Mouse (Mus musculus): ENCODE results near the gene Sgsm2. TPM values are rescaled to one million over a fixed set of nuclear protein-coding genes. Genes with fewer than 3 reads are reported as not detected.

Sgsm2 gene
- polyA plus RNA-seq, 1 experiment from 2014 or later: 3.8 TPM

DNA sequence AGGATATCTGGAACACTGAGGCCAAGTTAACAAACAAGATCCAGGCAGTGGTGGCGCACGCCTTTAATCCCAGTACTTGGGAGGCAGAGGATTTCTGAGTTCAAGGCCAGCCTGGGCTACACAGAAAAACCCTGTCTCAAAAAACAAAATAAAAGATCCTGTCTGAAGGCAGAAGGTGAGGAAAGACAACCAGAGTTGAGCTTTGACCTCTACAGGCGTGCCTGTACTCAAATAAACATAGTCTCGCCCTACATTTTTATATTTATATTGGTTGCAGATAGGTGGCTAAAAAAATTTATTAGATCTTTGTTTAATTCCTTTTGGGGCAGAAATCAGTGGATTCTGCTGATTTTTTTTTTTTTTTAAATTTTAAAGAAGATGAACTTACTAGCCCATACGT lies 5.6 kb upstream of the Sgsm2 start:
- H3K27ac ChIP-seq: no peak overlapping the region
- WGBS (ENCODE audit: missing documents): 86% methylated on average over 4 of the region's 5 CpGs
- H3K4me3 ChIP-seq (ENCODE audit: inconsistent target): no peak overlapping the region
- H3K36me3 ChIP-seq (ENCODE audit: inconsistent target): peaks cover 77% of the 10 kb centered on the region
- peaks cover 28% of the 10 kb centered on the region for H3K79me2 ChIP-seq (ENCODE audit: inconsistent target)

GRCm38 (mm10) chr11:74901555-74901954 lies 4.7 kb upstream of the Sgsm2 start:
- H3K27ac ChIP-seq: no peak overlapping the region
- no peak overlapping the region for H3K4me3 ChIP-seq (ENCODE audit: inconsistent target)
- WGBS (ENCODE audit: missing documents): 77% methylated on average over 6 of the region's 6 CpGs
- H3K79me2 ChIP-seq (ENCODE audit: inconsistent target): peaks cover 28% of the 10 kb centered on the region
- H3K36me3 ChIP-seq (ENCODE audit: inconsistent target): peaks cover 68% of the 10 kb centered on the region

DNA sequence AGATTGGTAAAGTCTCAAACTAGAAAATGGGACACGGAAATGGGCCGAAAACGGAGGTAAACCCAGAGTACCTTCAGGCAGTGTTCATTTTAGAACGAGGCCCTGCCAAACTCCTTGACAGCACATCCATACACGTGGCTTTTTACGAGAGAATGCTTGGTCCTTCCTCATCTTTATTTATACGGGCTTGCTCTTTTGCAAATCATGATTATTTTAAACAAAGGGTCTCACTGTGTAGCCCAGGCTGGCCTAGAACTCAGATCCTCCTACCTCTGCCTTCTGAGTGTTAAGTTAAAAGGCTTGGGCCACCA lies 1.6 kb upstream of the Sgsm2 start:
- H3K36me3 ChIP-seq (ENCODE audit: inconsistent target): peaks cover 38% of the 10 kb centered on the region
- H3K79me2 ChIP-seq (ENCODE audit: inconsistent target): peaks cover 28% of the 10 kb centered on the region
- WGBS (ENCODE audit: missing documents): 0% methylated on average over 7 of the region's 7 CpGs
- H3K4me3 ChIP-seq (ENCODE audit: inconsistent target): peak overlapping the region; percentile 99
- peak overlapping the region; percentile 57 for H3K27ac ChIP-seq

- 2% methylated on average over 54 of the region's 54 CpGs for WGBS (ENCODE audit: missing documents)
- Histone ChIP-seq H3K4me3 (ENCODE audit: inconsistent target) (peak within 1 kb of the TSS; percentile 99), H3K79me2 (ENCODE audit: inconsistent target) (peaks cover 28% of the 10 kb centered on the region), H3K27ac (peak within 1 kb of the TSS; percentile 57), H3K36me3 (ENCODE audit: inconsistent target) (peaks cover 32% of the 10 kb centered on the region)
These were observed 1.0 kb upstream of the Sgsm2 start, which contains the start of gene Tsr1 for GRCm38 (mm10) chr11:74897678-74898516. Gene Tsr1 (plus strand): TSS chr11:74898071.

DNA sequence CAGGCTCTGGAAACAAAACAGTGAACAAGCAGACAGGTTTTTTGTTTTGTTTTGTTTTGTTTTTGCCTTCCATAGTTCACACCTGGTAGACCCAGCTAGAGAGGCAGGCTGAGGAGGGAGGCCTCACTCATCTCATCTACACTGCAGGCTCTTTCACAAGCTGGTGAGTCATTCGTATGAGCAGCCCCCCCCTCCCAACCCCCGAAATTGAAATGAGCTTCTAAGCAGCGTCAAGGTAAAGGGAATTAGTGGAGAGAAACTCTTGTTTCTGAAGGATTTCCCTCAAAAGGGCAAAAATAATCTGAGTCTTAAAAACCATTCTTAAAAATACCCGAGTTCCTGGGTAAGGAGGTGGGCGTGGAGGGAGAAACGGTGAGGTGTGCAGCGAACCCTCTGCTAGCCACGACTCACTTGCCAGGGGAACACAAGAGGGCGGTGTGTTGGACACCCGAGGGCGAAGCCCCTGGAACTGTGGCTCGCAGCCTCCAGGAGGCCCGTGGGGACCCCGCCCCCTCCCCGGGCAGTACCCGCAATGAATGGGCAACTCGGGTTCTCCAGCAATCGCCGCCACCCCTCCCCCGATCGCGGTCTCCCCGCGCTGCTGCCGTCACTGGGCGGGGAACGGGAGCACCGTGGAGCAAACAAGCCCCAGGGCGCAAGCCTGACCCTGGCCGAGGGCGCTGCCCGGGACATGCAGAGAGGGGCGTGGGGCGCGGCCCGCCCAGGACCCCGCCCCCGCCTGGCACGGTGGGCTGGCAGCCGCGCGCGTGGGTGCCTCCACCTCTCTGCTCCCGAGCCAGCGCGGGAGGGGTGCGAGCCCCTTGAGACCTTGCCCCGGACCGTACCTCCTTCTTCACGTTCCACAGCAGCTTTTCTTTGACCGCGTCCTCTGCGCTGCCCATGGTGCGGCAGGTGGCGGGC lies 620 bp downstream of the Sgsm2 start:
- Histone ChIP-seq H3K4me3 (ENCODE audit: inconsistent target) (peak overlapping the region; percentile 14; the same call in 1 of the 2 replicates), H3K36me3 (ENCODE audit: inconsistent target) (peaks cover 17% of the 10 kb centered on the region; the same call in 1 of the 2 replicates), H3K27ac (no peak overlapping the region), H3K79me2 (ENCODE audit: inconsistent target) (peaks cover 28% of the 10 kb centered on the region)
- WGBS (ENCODE audit: missing documents): 2% methylated on average over 44 of the region's 55 CpGs

DNA sequence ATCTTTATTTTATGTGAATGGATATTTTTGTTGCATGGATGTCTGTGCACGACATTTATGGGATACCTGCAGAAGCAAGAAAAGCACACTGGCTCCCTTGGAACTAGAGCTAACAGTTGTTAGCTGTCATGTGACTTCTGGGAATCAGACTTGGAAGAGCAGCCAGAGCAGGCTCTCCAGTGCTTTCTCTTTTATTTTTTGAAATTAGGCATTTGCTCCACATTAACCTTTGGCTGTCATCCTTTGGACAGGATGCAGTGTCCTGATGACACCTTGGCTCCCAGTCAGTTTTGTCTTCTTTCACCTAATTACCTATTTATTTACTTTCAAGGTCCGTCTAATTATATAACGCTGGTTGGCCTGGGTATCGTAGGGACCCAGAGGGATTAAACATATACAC lies 2.2 kb downstream of the Sgsm2 start:
- Histone ChIP-seq H3K79me2 (ENCODE audit: inconsistent target) (peaks cover 17% of the 10 kb centered on the region), H3K36me3 (ENCODE audit: inconsistent target) (0 out of 2 replicates have a peak, but pooled peaks cover under 1% of the 10 kb centered on the region), H3K4me3 (ENCODE audit: inconsistent target) (no peak overlapping the region), H3K27ac (no peak overlapping the region)
- 92% methylated on average over 4 of the region's 4 CpGs for WGBS (ENCODE audit: missing documents)

DNA sequence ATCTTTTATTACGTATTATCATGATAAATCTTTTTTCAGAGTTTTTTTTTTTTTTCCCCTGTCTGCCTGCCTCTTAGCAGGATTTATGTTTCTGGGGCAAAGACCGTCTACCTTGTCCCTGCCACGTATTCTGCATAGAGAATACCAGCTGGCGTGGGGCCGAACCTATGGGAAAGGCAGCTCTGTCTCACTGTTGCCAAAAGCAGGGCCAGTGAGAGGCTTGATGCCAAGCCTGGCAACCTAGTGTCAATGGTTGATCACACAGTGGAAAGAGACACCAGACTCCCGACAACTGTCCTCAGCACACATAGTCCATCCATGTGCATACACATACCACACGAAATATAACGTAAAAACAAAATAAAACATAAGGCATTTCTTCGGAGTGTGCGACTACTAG lies 13.8 kb downstream of the Sgsm2 start:
- WGBS (ENCODE audit: missing documents): 98% methylated on average over 10 of the region's 10 CpGs
- Histone ChIP-seq H3K4me3 (ENCODE audit: inconsistent target) (no peak overlapping the region), H3K79me2 (ENCODE audit: inconsistent target) (no peaks in the 10 kb centered on the region), H3K36me3 (ENCODE audit: inconsistent target) (no peaks in the 10 kb centered on the region), H3K27ac (no peak overlapping the region)

DNA sequence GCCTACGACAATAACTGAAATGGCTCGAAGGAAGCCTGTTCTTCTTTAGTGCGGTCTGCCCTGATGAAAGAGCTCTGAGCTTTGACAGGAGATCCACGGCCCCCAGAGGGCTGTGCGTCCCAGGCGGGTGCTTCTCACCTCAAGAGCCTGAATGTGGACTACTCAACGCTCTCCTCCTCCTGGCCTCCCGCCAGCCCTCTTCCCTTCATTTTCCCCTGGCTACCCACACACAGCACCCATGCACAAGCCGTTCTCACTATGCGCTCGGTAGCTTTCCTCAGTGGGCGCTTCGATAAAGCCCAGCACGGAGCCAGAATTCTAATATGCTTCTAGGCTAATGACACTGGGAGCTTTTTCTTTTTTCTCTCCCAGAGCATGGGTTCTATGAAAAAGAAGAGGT lies 14.9 kb downstream of the Sgsm2 start:
- Histone ChIP-seq H3K36me3 (ENCODE audit: inconsistent target) (no peaks in the 10 kb centered on the region), H3K27ac (no peak overlapping the region), H3K4me3 (ENCODE audit: inconsistent target) (no peak overlapping the region), H3K79me2 (ENCODE audit: inconsistent target) (no peaks in the 10 kb centered on the region)
- 93% methylated on average over 14 of the region's 14 CpGs for WGBS (ENCODE audit: missing documents)

DNA sequence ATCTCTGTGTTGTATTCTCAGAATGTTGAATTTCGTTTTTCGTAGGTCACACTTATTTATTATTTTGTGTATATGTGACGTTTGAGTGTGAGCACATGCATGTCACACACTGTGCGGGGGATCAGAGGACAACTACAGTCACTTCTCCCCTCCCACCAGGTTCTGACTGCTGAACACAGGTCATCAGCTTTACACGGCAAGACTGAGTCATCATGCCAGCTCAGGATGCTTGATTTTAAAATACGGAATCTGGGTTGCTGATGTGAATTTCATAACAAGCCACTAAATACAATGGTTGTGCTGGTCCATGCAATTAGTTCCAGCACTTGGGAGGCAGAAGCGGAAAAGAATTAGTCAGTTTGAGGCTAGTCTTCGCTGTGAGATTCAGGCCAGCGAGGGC lies 15.9 kb downstream of the Sgsm2 start:
- no peak overlapping the region for H3K27ac ChIP-seq
- H3K79me2 ChIP-seq (ENCODE audit: inconsistent target): no peaks in the 10 kb centered on the region
- H3K36me3 ChIP-seq (ENCODE audit: inconsistent target): no peaks in the 10 kb centered on the region
- H3K4me3 ChIP-seq (ENCODE audit: inconsistent target): no peak overlapping the region
- WGBS (ENCODE audit: missing documents): 91% methylated on average over 9 of the region's 9 CpGs

DNA sequence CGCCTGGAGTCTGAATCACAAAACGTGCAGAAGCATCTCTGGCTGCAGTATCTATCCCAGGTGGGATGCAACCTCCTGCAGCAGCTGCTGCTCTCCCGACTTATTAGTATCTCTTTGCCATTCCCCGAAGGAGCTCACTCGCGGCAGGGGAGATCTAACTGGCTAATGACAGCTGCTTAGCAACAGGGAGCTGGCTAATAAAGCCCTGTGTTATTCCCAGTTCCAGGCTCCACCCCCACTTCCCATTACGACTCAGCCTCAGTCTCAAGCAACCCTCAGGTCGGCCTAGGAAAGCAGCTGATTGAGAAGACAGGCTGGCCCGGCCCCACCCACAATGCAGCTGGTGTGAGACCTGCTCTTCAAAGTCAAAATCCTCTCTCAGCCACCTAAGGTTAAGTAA lies 20.1 kb downstream of the Sgsm2 start:
- Histone ChIP-seq H3K79me2 (ENCODE audit: inconsistent target) (no peaks in the 10 kb centered on the region), H3K27ac (no peak overlapping the region), H3K36me3 (ENCODE audit: inconsistent target) (no peaks in the 10 kb centered on the region), H3K4me3 (ENCODE audit: inconsistent target) (no peak overlapping the region)
- 50% methylated on average over 9 of the region's 9 CpGs for WGBS (ENCODE audit: missing documents)

DNA sequence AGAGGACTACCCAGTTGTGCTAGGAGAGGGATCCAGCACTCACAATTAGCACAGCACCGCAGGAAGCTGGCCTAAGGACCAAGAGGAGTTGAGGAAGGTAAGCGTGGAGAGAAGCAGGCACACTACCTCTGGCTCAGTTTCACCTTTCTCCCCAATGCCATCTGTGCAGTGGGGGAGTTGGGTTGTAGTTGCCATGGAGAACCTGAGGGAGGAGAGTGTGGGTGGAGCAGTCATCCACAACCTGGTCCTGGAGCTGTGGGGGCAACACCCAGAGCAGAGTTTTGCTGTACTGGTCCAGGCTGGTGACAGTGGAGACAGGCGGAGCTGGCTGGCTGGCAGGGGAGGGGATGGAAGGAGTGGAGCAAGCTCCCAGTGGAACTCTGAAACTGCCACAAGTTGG lies 22.2 kb downstream of the Sgsm2 start:
- Histone ChIP-seq H3K27ac (no peak overlapping the region), H3K36me3 (ENCODE audit: inconsistent target) (no peaks in the 10 kb centered on the region), H3K79me2 (ENCODE audit: inconsistent target) (no peaks in the 10 kb centered on the region), H3K4me3 (ENCODE audit: inconsistent target) (no peak overlapping the region)
- 96% methylated on average over 3 of the region's 3 CpGs for WGBS (ENCODE audit: missing documents)

DNA sequence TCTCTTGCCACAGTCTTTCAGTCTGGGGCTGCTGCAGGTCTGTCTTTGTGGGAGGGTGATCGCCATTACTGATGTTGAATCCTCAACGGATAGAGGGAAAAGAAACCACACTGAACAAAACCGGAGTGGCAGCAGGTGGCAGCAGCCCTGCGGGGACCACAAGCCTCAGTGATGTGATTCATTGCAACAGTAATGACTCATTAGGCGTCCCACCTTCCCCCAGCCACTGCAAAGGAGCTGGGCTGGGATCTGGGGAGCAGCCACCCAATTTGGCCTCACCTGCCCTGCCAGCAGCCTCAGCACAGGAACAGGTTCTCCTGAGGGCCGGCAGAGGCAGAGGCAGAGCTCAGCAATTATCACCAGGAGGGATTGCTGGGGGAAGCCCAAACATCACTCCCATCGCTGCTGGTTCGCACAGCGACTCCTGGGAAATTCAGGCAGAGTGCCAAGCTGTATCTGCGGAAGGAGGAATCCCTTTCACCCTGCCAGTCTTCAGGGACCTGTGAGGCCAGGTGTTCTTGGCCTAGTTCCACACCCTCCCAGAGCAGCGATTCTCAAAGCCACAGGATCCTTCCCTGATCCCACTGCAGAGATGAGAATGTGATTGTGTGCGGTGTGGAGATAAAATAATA lies 25.8 kb downstream of the Sgsm2 start:
- Histone ChIP-seq H3K27ac (no peak overlapping the region), H3K36me3 (ENCODE audit: inconsistent target) (no peaks in the 10 kb centered on the region), H3K4me3 (ENCODE audit: inconsistent target) (no peak overlapping the region), H3K79me2 (ENCODE audit: inconsistent target) (no peaks in the 10 kb centered on the region)
- WGBS (ENCODE audit: missing documents): 77% methylated on average over 12 of the region's 12 CpGs

- WGBS (ENCODE audit: missing documents): 89% methylated on average over 4 of the region's 4 CpGs
- no peaks in the 10 kb centered on the region for H3K79me2 ChIP-seq (ENCODE audit: inconsistent target)
- no peak overlapping the region for H3K4me3 ChIP-seq (ENCODE audit: inconsistent target)
- no peaks in the 10 kb centered on the region for H3K36me3 ChIP-seq (ENCODE audit: inconsistent target)
- H3K27ac ChIP-seq: no peak overlapping the region
These were observed 26.3 kb downstream of the Sgsm2 start for GRCm38 (mm10) chr11:74870544-74870943.

DNA sequence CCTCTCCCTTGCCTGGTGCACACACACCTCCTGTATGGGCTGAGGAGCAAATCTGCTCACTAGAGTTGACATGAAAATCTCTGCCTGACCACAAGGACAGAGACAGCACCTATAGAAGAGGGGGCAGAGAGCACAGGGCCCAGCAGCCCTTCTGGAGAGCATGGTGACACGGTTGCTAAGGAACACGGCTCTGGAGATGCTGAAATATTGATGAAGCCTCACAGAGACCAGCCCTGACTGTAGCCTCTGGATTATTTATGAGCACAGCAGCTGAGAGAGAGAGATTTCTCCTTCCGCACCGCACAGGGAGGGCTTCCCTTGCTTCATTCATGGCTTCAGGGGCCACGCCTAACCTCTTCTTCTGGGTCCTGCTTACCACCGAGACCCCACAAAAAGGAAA lies 27.3 kb downstream of the Sgsm2 start:
- Histone ChIP-seq H3K27ac (no peak overlapping the region), H3K36me3 (ENCODE audit: inconsistent target) (no peaks in the 10 kb centered on the region), H3K79me2 (ENCODE audit: inconsistent target) (no peaks in the 10 kb centered on the region), H3K4me3 (ENCODE audit: inconsistent target) (no peak overlapping the region)
- 98% methylated on average over 6 of the region's 6 CpGs for WGBS (ENCODE audit: missing documents)
